Mouse (Mus musculus) embryonic fibroblast, embryonic 13.5 days (primary cell): ENCODE data around the gene Gm21988. TPM values are rescaled to one million over a fixed set of nuclear protein-coding genes. Genes with fewer than 3 reads are reported as not detected.
A peak's percentile ranks its signal among the peaks of the same experiment; 100 is the strongest.

Experiments used
- H3K27ac ChIP-seq: 2 replicates; pipeline ENCODE4 v1.5.1; 2012; ENCODE audit warnings: low read length, control low read depth, inconsistent platforms; ENCODE audit not compliant: insufficient read depth
- H3K4me1 ChIP-seq: 2 replicates; pipeline ENCODE4 v1.6.1; 2011; ENCODE audit warnings: low read length; ENCODE audit not compliant: control insufficient read depth, insufficient read depth
- H3K4me3 ChIP-seq: 2 replicates; pipeline ENCODE4 v1.5.1; 2011; ENCODE audit warnings: mild to moderate bottlenecking, control low read depth, low read length; ENCODE audit not compliant: insufficient read depth
- CTCF ChIP-seq: IDR thresholded peaks from 2 replicates; pipeline ENCODE4 v1.5.1; 2011; ENCODE audit warnings: mild to moderate bottlenecking, control low read depth, low read length, moderate library complexity, borderline replicate concordance; ENCODE audit not compliant: insufficient read depth
- POLR2A ChIP-seq: IDR thresholded peaks from 2 replicates; pipeline ENCODE4 v1.6.1; 2011; ENCODE audit warnings: low read depth, mild to moderate bottlenecking, control low read depth, low read length, moderate library complexity
- polyA plus RNA-seq: library from polyadenylated mRNA; stranded (reverse); fragments of >200 nt; gene quantifications from 2 replicates; pipeline ENCODE4 v1.2.4, GENCODE M21; 2011; ENCODE audit warnings: low read depth; ENCODE audit not compliant: missing spikeins, insufficient read length

The Gm21988 gene
- polyA plus RNA-seq, 1 experiment, result 4.5 TPM

DNA sequence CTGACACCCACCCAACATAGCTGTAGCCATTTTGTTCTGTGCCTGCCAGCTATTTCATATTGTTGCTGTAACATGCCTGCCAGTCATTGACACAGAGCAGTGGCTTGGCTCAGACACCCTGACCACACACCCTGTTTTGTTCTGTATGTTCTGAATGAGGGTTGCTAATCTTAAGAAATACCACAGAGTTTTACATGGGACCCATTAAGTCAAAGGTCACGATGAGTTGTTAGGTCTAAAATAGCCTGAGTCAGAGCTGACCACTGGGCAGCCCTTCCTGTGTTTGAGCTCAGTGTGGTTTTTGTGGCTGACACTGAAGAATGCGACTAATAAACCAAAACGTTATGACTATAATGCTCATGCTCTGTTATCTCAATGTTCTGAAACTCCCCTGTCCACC, 41.3 kb downstream of the Gm21988 start:
- Histone ChIP-seq H3K4me1 (peaks cover 18% of the 10 kb centered on the region), H3K27ac (peak overlapping the region; percentile 98; the same call in 1 of the 2 replicates), H3K4me3 (no peak overlapping the region)
- TF ChIP-seq POLR2A, result no peak
- no peak for TF ChIP-seq CTCF

DNA sequence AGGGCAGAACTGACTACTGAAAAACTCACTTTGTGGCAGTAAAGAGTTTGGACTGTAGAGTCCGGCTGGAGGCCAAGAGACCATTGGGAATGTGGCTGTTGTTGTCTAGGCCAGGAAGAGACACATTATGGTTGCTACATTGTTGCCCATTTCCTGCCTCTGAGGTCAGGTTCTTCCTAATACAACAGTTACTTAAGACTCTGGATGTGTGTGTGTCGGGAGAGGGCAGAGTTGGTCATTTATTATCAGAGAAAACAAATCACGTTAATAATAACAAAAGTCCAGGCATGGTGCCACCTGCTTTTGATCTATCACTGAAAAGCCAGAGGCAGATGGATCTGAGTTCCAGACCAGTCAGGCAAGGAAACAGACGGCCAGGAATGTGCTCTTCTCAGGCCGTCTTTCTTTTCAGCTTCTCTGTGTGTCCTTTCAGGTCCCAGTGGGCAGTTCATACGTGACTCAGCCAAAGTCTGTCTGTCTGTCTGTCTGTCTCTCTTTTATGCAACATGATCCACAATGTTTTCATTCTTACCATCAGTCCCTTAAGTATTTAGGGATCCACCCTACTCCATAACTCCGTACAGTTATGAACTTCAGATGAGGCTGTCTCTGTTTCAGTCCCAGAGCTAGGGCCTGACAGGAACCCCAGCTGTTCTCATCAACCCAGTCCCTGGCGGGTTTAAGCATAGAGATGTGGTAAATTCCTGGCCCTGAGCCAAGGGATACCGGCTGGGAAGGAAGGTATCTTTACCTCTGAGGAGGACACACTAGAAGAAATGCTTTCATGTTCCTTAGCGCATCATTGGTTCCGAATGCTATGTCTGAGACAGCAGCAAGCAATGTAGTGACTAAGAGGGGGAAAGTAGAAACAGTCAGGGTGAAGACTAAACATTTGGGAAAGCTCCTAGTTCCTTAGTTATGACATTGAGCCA, 46.0 kb downstream of the Gm21988 start:
- Histone ChIP-seq H3K27ac (peak overlapping the region; percentile 95), H3K4me1 (peaks cover 32% of the 10 kb centered on the region), H3K4me3 (no peak overlapping the region)
- TF ChIP-seq POLR2A (no peak), CTCF (no peak)

DNA sequence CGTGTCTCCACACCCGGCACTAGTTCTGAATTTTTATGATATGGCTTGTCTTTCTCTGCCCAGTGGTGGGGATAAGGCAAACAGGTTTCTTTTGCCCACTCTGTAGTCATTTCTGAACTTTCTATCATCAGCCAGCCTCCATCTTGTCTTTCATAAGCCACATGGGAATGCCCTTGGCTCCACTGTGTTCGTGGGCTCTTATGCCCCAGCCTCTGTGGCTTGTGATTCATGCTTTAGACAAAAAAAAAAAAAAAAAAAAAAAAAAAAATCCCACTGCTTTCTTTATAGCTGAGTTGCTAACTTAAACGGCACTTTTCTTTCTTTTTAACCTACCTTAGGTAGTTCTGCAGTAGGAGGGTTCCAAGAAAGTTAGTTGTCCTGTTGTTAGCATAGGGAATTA, 47.5 kb downstream of the Gm21988 start:
- H3K4me3 ChIP-seq, result no peak overlapping the region
- TF ChIP-seq CTCF (no peak), POLR2A (no peak)
- H3K4me1 ChIP-seq, result peaks cover 28% of the 10 kb centered on the region
- H3K27ac ChIP-seq, result peak overlapping the region; percentile 91

DNA sequence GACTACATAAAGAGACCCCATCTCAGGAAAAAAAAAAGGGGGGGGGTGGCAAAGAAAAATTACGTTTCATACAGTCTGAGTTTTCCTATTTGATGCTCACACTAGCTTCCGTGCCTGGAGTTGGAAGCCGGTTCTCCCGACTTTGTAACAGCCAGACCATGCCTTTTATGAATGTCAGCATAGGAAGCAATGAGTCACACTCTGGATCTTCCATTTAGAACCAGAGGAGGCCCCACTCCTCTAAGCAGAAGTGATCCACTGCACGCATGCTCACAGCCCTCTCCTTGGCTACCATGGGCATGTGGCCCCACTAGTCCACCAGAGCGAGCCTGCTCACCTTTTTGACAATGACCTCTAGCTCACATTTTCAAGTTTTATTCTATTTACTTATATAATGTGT, 48.4 kb downstream of the Gm21988 start:
- TF ChIP-seq POLR2A (no peak), CTCF (no peak)
- H3K4me1 ChIP-seq, result peaks cover 28% of the 10 kb centered on the region
- H3K4me3 ChIP-seq, result no peak overlapping the region
- H3K27ac ChIP-seq, result peak overlapping the region; percentile 91

- TF ChIP-seq POLR2A, result no peak
- TF ChIP-seq CTCF, result no peak
- Histone ChIP-seq H3K4me1 (peaks cover 28% of the 10 kb centered on the region), H3K27ac (peak overlapping the region; percentile 68)
Measured at GRCm38 (mm10) chr11:70189319-70190134, 50.1 kb downstream of the Gm21988 start.

More at GRCm38 (mm10) chr11:70189319-70190134, 50.1 kb downstream of the Gm21988 start:
- H3K4me3 ChIP-seq, result no peak overlapping the region

Other genes with a start within 250 kb of the Gm21988 start
- 639 and 646 TPM in 2 replicates for gene Gabarap, start 248.7 kb downstream of the Gm21988 start, polyA plus RNA-seq
- 78.6 and 89.1 TPM in 2 replicates for gene Phf23, start 244.1 kb downstream of the Gm21988 start, polyA plus RNA-seq
- 27.7 and 32.1 TPM in 2 replicates for gene Dvl2, start 239.2 kb downstream of the Gm21988 start, polyA plus RNA-seq
- 47.4 and 57.9 TPM in 2 replicates for gene Acadvl, start 224.4 kb downstream of the Gm21988 start, polyA plus RNA-seq
- 69.8 and 77.7 TPM in 2 replicates for gene Dlg4, start 222.9 kb downstream of the Gm21988 start, polyA plus RNA-seq
- gene Asgr1, start 185.7 kb downstream of the Gm21988 start, polyA plus RNA-seq, result 0.52 and 0.60 TPM in 2 replicates
- gene Asgr2, start 147.2 kb downstream of the Gm21988 start, polyA plus RNA-seq, result not detected in 2 replicates
- gene Mgl2, start 109.5 kb downstream of the Gm21988 start, polyA plus RNA-seq, result not detected in 2 replicates
- gene Clec10a, start 83.6 kb downstream of the Gm21988 start, polyA plus RNA-seq, result not detected in 2 replicates
- 2.2 and 4.7 TPM in 2 replicates for gene Slc16a11, start 27.1 kb downstream of the Gm21988 start, polyA plus RNA-seq
- gene Slc16a13, start 18.8 kb downstream of the Gm21988 start, polyA plus RNA-seq, result 2.7 and 9.3 TPM in 2 replicates
- gene Bcl6b, start 10.0 kb downstream of the Gm21988 start, polyA plus RNA-seq, result 0.70 and 2.5 TPM in 2 replicates
- 43.2 and 55.3 TPM in 2 replicates for gene 0610010K14Rik, start 1.9 kb downstream of the Gm21988 start, polyA plus RNA-seq
- gene Rnasek, start within 50 bp of the Gm21988 start, polyA plus RNA-seq, result 159 and 231 TPM in 2 replicates
- 0.32 and 0.35 TPM in 2 replicates for gene Alox12, start 15.5 kb upstream of the Gm21988 start, polyA plus RNA-seq
- not detected in 2 replicates for gene Alox12e, start 82.8 kb upstream of the Gm21988 start, polyA plus RNA-seq
- not detected in 2 replicates for gene Alox15, start 112.2 kb upstream of the Gm21988 start, polyA plus RNA-seq
- gene Pelp1, start 170.2 kb upstream of the Gm21988 start, polyA plus RNA-seq, result 24.3 and 27.5 TPM in 2 replicates
- 9.1 and 10.1 TPM in 2 replicates for gene Arrb2, start 192.8 kb upstream of the Gm21988 start, polyA plus RNA-seq
- gene Med11, start 212.1 kb upstream of the Gm21988 start, polyA plus RNA-seq, result 14.0 and 14.1 TPM in 2 replicates
- 0.19 and 0.20 TPM in 2 replicates for gene Zmynd15, start 219.6 kb upstream of the Gm21988 start, polyA plus RNA-seq
- gene Cxcl16, start 220.2 kb upstream of the Gm21988 start, polyA plus RNA-seq, result 4.1 and 6.0 TPM in 2 replicates